Mouse (Mus musculus) c-Kit-negative CD71-positive TER-119-positive erythroid progenitor cells, embryonic 14.5 days (primary cell): ENCODE data around the gene Atg2b.

ENCODE experiments used
- DNase-seq: peaks from one replicate; pipeline ENCODE4 v3.0.0-alpha.2; 2013; ENCODE audit warnings: low read depth, low spot score

The Atg2b gene

DNA sequence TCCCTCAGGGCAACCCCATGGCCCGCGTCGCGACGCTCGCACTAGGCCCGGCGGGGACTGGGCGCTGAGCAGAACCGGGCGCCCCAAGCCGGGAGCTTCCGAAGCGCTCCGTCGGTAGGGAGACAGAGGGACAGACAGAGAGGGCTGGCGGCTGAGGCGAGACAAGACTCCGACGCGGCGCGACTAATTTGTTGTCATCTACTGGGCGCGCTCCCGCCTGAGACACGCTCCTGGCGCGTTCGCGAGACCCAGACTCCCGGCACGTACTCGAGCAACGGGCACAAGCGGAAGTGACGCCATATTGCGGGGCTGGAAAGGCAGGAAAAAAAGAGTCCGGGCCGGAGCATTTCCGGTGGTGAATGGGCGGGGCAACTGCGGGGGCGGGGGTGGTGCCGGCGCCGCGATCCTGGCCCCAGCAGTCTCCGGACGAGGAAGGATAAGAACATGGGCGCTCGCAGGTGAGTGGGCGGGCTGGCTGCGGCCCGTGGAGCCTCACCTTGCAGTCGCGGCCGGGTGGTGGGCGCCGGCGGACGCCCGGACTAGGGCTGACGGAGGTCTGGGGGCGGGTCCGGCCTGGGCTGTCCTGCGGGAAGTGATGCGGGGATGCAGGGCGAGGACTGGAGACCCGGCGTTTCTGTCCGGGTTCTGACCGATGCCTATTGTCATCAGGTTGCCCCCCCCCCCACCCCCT lies at the start of gene Atg2b:
TSS of gene Atg2b (minus strand) at position 211 of the 691 bp plus-strand sequence.
- DNase-seq, result peak; percentile 94

GRCm38 (mm10) chr12:105733370-105734159 lies 48.6 kb upstream of the Atg2b start:
- DNase-seq, result no peak

DNA sequence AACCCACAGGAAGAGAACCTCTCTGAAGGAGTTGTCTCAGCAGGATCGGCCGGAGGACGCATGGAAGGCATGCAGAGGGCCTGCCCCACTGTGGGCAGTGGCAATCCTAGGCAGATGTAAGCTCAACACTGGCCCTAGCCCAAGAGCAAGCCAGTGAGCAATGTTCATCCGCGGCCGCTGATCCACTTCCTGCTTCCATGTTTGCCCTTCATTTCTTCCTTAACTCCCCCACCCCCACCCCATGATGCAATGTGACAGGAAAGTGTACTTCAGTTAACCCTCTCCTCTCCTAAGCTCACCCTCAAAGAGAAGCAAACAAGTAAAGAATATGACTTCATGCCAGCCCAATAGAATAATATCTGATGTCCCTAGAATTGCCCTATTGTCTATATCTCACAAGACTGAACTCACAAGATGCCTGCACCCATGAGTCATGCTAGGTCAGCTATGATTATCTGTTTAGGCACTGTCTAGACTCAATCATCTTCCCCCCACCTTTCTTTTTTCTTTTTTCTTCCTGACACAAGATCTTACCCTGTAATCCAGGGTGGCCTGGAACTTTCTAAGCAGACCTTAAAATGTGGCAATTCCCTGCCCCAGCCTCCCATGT lies 45.9 kb upstream of the Atg2b start:
- no peak for DNase-seq

DNA sequence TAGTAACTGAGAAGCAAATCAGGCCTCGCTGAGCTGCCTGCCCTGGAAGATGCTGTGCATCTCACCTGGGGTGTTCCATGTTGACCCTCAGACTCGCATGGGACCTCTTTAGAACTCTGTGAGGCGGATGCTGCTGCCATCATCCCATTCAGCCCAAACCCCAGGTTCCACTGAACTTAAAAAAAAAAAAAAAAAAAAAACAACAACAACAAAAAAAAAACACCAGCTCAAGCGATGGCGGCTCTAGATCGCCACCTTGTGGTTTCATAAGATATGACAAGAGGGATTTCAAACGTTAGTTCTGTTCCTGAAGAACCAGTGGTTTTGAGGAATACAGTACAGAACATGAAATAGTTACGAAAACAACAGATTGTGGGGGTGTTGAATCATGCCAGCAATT lies 43.0 kb upstream of the Atg2b start:
- DNase-seq, result peak; percentile 52

DNA sequence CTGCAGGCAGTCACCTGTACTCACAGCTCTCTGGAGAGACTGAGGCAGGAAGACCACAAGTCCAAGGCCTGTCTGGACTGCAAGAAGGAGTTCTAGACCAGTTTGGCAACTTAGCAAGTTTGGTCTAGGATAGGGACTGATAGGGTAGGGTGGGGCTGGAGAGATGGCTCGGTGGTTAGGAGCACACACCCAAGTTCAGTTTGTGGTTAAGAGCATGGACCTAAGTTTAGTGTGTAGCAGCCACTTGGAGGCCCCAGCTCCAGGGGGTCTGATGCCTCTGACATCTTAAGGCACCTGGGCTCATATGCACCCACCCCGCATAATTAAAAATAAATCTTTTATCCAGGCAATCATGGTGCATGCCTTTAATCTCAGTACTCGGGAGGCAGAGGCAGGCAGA lies 42.3 kb upstream of the Atg2b start:
- DNase-seq, result no peak

- no peak for DNase-seq
Measured at GRCm38 (mm10) chr12:105725736-105726135, 40.7 kb upstream of the Atg2b start.

GRCm38 (mm10) chr12:105724616-105725015 lies 39.6 kb upstream of the Atg2b start:
- no peak for DNase-seq

- DNase-seq, result peak; percentile 41
Measured at GRCm38 (mm10) chr12:105722657-105723056, 37.6 kb upstream of the Atg2b start.

DNA sequence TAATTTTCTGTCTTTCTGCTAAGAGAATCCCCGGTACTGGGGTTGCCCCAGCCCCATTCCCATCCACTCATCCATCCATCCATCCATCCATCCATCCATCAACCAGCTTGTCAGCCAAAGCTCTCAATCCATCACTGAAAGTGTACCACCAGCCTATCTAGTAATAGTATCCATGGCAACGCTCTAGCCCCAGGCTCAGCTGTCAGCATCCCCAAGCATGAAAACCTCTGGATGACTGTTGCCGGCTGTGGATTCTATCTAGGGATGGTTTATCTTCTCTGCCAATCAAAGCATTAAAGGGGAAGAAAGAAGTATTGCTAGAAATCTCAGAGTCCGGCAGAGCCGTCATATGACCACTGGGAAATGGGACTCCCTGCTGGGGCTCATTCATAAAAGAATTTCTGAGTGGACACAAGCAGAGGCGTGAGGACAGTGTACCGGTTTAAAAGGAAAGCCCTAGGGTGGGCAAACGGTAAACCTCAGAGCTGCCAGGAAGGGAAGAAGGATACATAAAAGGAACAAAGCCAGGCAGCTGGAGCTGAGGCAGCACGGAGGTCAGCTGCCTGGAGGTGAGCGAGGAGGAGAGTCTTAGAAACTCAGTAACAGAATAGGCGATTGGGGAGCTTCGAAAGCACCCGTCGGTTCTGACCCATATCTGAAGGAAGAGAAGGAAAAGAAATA lies 36.6 kb upstream of the Atg2b start:
- DNase-seq, result no peak

GRCm38 (mm10) chr12:105720196-105720595 lies 35.2 kb upstream of the Atg2b start:
- no peak for DNase-seq

- DNase-seq, result no peak
Measured at GRCm38 (mm10) chr12:105718616-105719015, 33.6 kb upstream of the Atg2b start.

DNA sequence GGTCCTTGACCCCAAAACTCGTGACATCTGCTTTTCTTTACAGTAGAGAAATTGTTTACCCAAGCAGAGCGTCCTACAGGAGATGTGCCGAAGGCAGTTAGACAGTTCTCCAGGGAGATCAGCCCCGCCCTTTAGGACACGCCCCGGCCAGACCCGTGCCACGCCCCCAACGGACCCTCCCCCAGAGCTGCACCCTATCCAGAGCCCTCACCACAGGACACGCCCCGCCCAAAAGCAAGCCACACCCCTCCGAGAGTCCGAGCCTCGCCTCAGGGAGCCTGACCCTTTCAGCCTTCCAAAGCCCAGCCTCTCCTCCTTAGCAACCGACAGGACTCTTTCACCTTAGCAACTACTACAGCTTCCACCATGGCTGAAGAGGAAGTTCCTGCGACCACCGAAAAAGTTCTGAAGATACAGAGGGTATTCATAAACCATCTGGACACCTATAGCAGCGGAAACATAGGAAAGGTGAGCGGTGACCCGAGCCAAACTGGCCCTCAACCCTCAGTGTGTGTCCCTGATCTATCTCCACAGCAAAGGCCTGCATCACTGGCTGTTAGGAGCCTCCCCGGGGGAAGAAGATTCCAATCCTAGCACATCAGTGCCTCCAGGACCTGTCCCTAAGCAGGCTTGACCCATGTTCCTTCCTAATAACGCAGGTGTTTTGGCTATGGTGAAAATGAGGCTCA lies 20.9 kb upstream of the Atg2b start, which contains the start of gene Ak7:
TSS of gene Ak7 (plus strand) at position 178 of the 689 bp plus-strand sequence.
- peak; percentile 68 for DNase-seq

GRCm38 (mm10) chr12:105700433-105700832 lies 15.4 kb upstream of the Atg2b start:
- DNase-seq, result no peak

- no peak for DNase-seq
Measured at GRCm38 (mm10) chr12:105697104-105697780, 12.2 kb upstream of the Atg2b start.

GRCm38 (mm10) chr12:105695848-105696247 lies 10.8 kb upstream of the Atg2b start:
- DNase-seq, result no peak

- no peak for DNase-seq
Measured at GRCm38 (mm10) chr12:105694021-105694420, 9.0 kb upstream of the Atg2b start.

- DNase-seq, result no peak
Measured at GRCm38 (mm10) chr12:105689435-105689834, 4.4 kb upstream of the Atg2b start.

DNA sequence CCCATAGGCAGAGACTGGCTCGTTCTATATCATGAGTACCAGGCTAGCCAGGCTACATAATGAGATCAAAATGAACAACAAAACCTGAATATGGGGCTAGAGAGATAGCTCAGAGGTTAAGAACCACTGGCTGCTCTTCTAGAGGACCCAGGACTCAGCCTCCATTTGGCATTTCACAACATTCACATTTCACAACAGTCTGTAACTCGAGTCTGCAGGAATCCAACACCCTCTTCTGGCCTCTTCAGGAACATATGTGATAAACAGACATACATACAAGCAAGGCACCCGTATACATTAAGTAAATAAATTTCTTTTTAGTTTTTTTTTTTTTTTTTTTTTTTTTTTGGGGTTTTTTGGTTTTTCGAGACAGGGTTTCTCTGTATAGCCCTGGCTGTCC lies 3.5 kb upstream of the Atg2b start:
- no peak for DNase-seq

- no peak for DNase-seq
Measured at GRCm38 (mm10) chr12:105687416-105687815, 2.4 kb upstream of the Atg2b start.

- DNase-seq, result no peak
Measured at GRCm38 (mm10) chr12:105686791-105687190, 1.8 kb upstream of the Atg2b start.
